Mouse (Mus musculus) CH12.LX (cell line): ENCODE measurements around the gene Add1.
A peak's percentile ranks its signal among the peaks of the same experiment; 100 is the strongest.

ENCODE experiments used
- BHLHE40 ChIP-seq: IDR thresholded peaks from 2 replicates; pipeline ENCODE4 v1.6.1; 2011; ENCODE audit warnings: mild to moderate bottlenecking, low read depth, low read length, improper control_type of control experiment
- CTCF ChIP-seq, 2 experiments: IDR thresholded peaks in 1 of 2; conservative IDR thresholded peaks in 1 of 2; 2 replicates each; pipeline ENCODE4 v1.5.1; 2011 to 2012; ENCODE audit warnings: low read depth in 2 of 2, low read length in 2 of 2, improper control_type of control experiment in 1 of 2, inconsistent platforms in 1 of 2, mild to moderate bottlenecking in 1 of 2, moderate library complexity in 1 of 2
- E2F4 ChIP-seq: IDR thresholded peaks from 2 replicates; pipeline ENCODE4 v1.6.1; 2011; ENCODE audit warnings: low read depth, low read length, improper control_type of control experiment; ENCODE audit not compliant: insufficient replicate concordance
- ELF1 ChIP-seq: IDR thresholded peaks from 2 replicates; pipeline ENCODE4 v1.6.1; 2014; ENCODE audit warnings: low read depth, mild to moderate bottlenecking, inconsistent platforms, low read length, improper control_type of control experiment
- EP300 ChIP-seq: IDR thresholded peaks from 2 replicates; pipeline ENCODE4 v1.6.1; 2011; ENCODE audit warnings: low read length, improper control_type of control experiment
- HCFC1 ChIP-seq: IDR thresholded peaks from 2 replicates; pipeline ENCODE4 v1.6.1; 2012; ENCODE audit warnings: low read depth, mild to moderate bottlenecking, inconsistent platforms, low read length, improper control_type of control experiment
- IRF4 ChIP-seq: IDR thresholded peaks from 2 replicates; pipeline ENCODE4 v1.6.1; 2014; ENCODE audit warnings: low read depth, mild to moderate bottlenecking, inconsistent platforms, low read length, improper control_type of control experiment
- MAX ChIP-seq: IDR thresholded peaks from 2 replicates; pipeline ENCODE4 v1.6.1; 2011; ENCODE audit warnings: low read length, improper control_type of control experiment
- MAZ ChIP-seq: IDR thresholded peaks from 2 replicates; pipeline ENCODE4 v1.6.1; 2012; ENCODE audit warnings: low read depth, mild to moderate bottlenecking, inconsistent platforms, low read length, improper control_type of control experiment, moderate library complexity
- NELFE ChIP-seq: IDR thresholded peaks from 2 replicates; pipeline ENCODE4 v1.6.1; 2011; ENCODE audit warnings: low read depth, low read length, improper control_type of control experiment
- POLR2A ChIP-seq: IDR thresholded peaks from 2 replicates; pipeline ENCODE4 v1.6.1; 2011; ENCODE audit warnings: low read depth, mild to moderate bottlenecking, improper control_type of control experiment, low read length
- SIN3A ChIP-seq: IDR thresholded peaks from 2 replicates; pipeline ENCODE4 v1.6.1; 2012; ENCODE audit warnings: low read length, improper control_type of control experiment, inconsistent platforms
- UBTF ChIP-seq: IDR thresholded peaks from 2 replicates; pipeline ENCODE4 v1.6.1; 2012; ENCODE audit warnings: low read depth, mild to moderate bottlenecking, inconsistent platforms, low read length, improper control_type of control experiment, moderate library complexity
- ZC3H11A ChIP-seq: IDR thresholded peaks from 2 replicates; pipeline ENCODE4 v1.6.1; 2012; ENCODE audit warnings: low read depth, mild to moderate bottlenecking, inconsistent platforms, low read length, improper control_type of control experiment

DNA sequence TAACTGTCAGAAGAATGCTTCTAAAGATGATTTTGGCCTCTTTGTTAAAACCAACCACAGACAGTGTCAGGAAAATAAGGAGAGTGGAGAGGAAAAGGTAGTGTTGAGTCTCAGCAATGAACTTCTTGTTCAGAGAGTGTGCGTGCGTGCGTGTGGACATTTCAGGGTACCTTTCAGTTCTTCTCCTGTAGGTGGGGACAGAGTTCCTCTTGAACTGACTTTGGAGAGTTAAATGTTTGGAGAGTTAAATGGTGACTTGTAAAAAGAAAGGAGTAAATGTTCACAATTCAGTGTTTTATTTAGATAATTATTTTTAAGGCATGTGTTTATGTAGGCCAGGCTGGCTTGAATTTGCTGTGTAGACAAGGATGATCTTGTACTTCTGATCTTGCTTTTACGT is 96.8 kb downstream of the Add1 start:
- TF ChIP-seq MAX (no peak), POLR2A (no peak), NELFE (no peak), MAZ (no peak), HCFC1 (no peak), EP300 (no peak), ELF1 (no peak), CTCF (conservative IDR thresholded peaks at IDR 0.05 in 1 of 2, IDR thresholded peaks at IDR 0.05 in 1 of 2; ENCODE audit: low read depth in 2 of 2, low read length in 2 of 2) (peak in 1 of 2 experiments; percentile 63; a peak in 2 of 4 replicates), IRF4 (no peak), BHLHE40 (no peak), E2F4 (no peak), ZC3H11A (no peak), SIN3A (no peak), UBTF (no peak)
